Mouse (Mus musculus) cerebellum, adult 11 months (tissue): ENCODE data around the gene Ccdc62.

ENCODE experiments used
- DNase-seq: peaks from one replicate; pipeline ENCODE4 v3.0.0; 2022

Ccdc62 gene

DNA sequence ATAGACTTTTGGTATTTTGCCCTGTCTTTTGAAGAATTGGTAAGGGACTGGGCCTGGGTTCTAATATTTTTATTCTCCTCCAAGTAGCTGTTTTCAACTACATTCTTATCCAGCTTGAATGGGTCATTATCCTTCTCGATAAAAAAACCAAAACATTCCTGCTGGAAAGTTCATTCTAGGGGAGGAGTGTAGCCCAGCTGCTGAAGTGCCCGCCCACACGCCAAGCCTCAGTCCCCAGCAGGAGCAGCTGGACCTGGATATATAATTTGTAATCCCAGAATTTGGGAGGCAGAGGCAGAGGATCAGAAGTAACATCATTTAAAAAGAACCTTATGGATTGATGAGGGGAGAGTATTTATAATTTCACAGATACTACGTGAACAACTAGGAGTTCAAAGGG lies 16.1 kb downstream of the Ccdc62 start:
- DNase-seq, result no peak

DNA sequence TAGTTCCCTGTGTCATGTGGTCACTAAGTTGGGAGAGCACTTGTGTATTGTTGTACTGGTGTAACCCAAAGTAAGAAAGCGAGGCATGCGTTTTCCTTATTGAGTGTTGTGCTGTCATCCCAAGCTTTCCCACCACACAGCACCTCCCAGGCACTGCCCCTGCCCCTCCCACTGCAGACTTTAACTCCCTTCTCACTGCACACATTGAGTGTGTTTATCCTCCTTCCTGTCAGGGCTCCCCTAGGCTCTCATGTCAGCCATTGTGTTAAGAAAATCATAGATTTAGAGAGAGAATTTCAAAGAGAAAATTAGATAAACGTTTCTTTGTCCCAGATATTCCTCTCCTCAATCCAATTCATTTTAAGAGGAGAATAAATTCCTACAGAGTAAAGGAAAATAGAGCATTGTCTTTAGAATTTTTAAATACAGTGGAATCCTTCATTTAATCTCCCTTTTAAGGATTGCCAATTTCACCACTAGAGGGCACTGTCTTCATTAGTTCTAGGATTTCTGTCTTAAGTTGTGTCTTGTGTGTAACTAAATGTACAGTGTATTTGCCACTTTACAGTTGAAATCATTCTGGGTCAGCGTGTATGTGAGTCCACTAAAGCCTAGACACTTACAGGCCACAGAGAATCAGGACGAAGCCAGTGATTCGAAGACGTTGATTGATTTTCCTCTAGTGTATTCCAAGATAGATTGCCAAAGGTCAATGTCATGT lies 16.7 kb downstream of the Ccdc62 start:
- no peak for DNase-seq

DNA sequence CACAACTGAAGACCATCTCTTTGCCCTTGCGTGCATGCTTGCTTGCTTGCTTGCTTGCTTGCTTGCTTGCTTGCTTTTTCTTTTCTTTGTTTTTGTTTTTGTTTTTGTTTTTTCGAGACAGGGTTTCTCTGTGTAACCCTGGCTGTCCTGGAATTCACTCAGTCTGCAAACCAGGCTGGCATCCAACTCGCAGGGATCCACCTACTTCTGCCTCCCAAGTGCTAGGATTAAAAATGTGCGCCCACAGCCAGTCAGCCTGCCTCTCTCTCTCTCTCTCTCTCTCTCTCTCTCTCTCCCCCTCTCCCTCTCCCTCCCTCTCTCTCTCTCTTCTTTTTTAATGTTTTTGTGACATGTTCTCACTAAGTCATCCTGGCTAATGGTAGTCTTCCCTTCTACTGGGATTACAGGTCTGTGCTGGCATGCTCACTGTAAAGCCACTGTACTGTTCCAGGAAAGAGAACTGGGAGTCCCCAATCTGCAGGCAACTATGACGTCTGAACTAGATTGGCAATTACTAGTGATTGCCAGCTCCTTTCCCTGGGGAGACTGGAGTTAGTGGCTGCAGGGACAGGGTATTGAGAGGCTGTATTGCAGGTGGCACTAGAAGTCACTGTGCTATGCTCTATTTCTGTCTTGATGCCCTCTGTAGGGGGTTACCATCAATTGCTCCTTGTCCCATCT lies 22.0 kb downstream of the Ccdc62 start:
- DNase-seq, result no peak

- DNase-seq, result no peak
Measured at GRCm38 (mm10) chr5:123957213-123957612, 26.7 kb downstream of the Ccdc62 start.

DNA sequence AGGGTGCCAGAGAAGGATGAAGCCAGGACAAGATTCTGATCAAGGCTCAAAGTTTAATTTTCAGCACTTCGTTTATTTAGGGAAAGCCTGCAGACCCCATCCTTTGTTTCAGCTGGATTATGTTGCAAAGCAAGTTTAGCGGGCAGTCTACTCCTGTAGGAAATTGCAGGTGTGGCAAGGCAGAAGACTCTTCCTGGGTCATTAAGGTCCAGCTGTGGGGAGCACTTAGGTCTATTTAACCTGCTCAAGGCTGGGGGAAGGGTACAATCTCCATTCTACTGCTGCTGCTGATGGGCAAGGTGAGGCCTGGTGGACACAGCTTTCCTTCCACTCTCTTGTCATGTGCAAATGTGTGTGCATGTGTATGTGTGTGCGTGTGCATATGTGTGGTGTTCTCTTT lies 28.5 kb downstream of the Ccdc62 start:
- no peak for DNase-seq

DNA sequence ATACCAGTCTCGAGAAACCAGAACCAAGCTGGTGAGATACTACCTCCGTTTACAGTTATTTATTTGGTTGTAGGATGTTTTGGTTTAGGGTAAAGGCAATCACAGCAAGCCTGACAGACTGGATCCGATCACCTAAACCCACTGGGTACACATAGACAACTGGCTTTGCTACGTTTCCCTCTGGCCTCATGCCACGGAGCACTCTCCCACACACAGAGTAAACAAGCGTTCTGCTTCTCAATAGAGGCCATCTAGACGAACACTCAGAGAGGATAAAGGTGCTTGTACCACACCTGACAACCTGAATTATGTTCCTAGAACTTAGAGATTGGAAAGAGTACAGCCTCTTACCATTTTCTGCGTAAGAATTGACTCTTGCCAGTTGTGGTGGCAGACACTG lies 29.6 kb downstream of the Ccdc62 start:
- DNase-seq, result no peak

DNA sequence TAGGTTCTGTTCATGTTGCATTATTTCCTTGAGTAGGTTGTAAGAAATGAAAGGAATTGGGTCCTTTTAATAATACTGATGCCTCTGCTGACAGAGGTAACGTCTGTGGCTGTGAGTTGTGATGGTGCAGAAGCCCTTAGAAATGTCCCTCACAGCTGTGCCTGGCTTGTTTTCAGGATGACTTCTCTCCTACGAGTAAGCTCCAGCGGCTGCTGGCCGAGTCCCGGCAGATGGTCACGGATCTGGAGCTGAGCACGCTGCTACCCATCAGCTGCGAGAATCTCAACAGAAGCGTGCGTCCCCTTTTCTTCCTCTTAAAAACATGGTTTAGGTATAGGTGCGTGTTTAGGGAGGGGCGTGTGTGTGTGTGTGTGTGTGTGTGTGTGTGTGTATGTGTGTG lies 30.6 kb downstream of the Ccdc62 start:
- no peak for DNase-seq

GRCm38 (mm10) chr5:123964208-123964607 lies 33.7 kb downstream of the Ccdc62 start:
- DNase-seq, result no peak

- no peak for DNase-seq
Measured at GRCm38 (mm10) chr5:123966759-123967158, 36.3 kb downstream of the Ccdc62 start.

DNA sequence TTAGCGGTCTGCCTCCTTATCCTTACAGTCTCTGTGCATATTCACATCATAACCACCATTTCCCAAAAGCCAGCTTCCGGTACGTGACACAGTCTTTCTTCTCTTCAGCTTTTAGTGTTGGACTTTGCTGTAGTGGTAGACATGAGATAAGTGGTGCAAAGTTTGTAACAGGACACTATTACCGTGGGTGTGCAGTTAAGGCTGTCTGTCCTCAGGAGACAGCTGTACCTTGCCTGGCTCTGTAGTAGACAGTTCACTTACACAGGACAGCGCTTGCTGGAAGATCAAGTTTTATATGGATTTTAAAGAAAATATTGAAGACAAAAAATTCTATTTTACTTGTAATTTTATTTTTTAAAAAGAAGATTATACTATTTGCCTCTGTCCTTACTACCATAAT lies 38.0 kb downstream of the Ccdc62 start:
- DNase-seq, result no peak

DNA sequence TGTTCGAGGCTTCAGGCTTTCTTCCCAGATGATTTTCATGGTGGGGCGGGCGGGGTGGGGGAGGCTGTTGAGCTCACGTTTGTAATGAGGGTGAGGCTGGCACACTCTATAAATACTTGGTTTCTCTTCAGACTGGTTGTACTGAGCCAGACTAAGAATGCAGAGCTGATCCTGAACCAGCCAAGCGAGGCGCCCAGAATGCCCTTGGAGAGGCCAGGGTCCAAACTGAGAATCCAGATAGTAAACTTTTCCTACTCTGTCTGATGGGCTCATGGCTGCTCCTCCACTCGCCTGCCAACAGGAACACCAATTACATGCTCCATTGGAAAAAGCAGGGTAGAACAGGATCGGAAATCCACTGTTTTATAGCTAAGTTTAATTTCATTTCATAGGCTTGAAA lies 38.7 kb downstream of the Ccdc62 start:
- DNase-seq, result no peak

DNA sequence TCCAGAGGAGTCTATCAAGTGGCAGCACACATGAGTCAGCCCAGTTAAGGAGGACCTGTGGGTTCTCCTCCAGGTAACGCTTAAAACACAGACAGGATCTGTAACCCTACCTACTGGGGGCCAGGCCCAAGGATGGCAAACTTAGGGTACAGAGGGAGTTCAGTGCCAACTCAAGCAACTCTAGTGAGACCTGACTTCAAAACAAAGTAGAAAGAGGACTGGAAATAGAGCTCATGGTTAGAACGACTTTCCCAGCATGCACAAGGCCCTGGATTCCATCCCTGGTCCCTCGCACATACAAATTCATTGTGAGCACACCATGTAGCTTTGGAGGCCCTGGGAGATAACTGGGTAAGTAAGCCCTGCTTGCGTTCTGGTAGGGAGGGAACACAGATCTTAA lies 40.1 kb downstream of the Ccdc62 start:
- DNase-seq, result no peak

DNA sequence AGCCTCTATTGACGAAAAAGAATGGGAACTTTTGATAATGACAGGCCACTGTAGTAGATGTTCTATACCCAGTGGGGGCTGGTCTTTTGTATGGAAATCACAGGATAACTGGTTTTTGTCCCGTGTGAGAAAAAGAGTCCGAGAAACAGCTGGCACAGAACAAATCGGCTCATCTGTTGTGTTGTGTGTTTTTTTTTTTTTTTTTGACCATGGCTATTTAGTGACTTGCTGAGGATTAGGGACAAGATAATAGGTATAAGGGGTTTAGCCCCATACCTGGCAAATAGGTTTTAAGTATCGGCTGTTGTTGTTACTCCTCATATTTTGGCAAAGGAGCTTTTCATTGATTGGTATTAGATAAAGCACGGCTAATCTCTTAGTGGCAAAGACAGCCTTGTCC lies 42.0 kb downstream of the Ccdc62 start:
- DNase-seq, result no peak

- peak; percentile 75 for DNase-seq
Measured at GRCm38 (mm10) chr5:123973299-123974178, 43.1 kb downstream of the Ccdc62 start, which contains the start of gene Hip1r. TSS of gene Hip1r (plus strand) at chr5:123973628.

GRCm38 (mm10) chr5:123974179-123974485 lies 43.7 kb downstream of the Ccdc62 start:
- DNase-seq, result peak; percentile 37

DNA sequence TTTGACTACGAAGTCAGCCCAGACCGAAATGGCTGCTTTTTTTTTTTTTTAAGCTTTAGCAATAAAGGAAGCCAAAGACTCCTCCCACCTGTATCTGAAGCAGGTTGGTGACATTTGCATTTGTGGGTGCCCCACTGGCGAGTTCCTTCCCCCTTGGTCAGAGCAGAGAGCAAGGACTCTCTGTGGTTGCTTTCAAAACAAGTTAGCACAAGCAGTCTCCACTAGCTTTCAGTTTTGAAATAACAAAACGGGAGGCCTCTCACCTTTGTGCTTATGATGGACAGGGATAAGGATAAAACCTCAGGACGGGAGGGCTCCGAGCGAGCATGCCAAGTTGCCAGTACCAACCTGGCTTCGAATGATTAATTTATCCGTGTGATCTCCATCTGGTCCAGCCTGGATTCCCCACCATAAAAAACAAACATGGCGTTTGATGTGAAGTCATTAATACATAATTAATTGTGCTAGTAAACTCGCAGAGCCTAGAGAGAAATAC lies 44.2 kb downstream of the Ccdc62 start:
- no peak for DNase-seq

- DNase-seq, result no peak
Measured at GRCm38 (mm10) chr5:123975668-123976180, 45.2 kb downstream of the Ccdc62 start.

- DNase-seq, result no peak
Measured at GRCm38 (mm10) chr5:123977231-123977630, 46.8 kb downstream of the Ccdc62 start.

- DNase-seq, result no peak
Measured at GRCm38 (mm10) chr5:123978131-123978530, 47.7 kb downstream of the Ccdc62 start.

- DNase-seq, result peak; percentile 10
Measured at GRCm38 (mm10) chr5:123979221-123979979, 48.9 kb downstream of the Ccdc62 start.

GRCm38 (mm10) chr5:123979980-123980369 lies 49.5 kb downstream of the Ccdc62 start:
- no peak for DNase-seq

GRCm38 (mm10) chr5:123980521-123981249 lies 50.2 kb downstream of the Ccdc62 start:
- peak; percentile 6 for DNase-seq
